Mouse (Mus musculus) lung, adult 2 months (tissue): ENCODE measurements at regions not wholly inside any gene's neighbourhood (a gene's known extent, or its start where the extent isn't known, plus 50 kb on each side); places are given as distances from the start of the nearest gene placed in this dataset.

Experiments
- DNase-seq: peaks from one replicate; pipeline ENCODE4 v3.0.0; 2022
- H3K4me1 ChIP-seq: fragments of 200-500 bp; 2 replicates; pipeline ENCODE4 v1.6.1; 2011; ENCODE audit warnings: low read length; ENCODE audit not compliant: control insufficient read depth, insufficient read depth
- H3K4me3 ChIP-seq: fragments of 200-500 bp; replicated peaks from 2 replicates; pipeline ENCODE3; 2011; ENCODE audit warnings: low read depth, mild to moderate bottlenecking, control low read depth, low read length; ENCODE audit errors: extremely low read depth
- CTCF ChIP-seq: fragments of 200-500 bp; IDR thresholded peaks from 2 replicates; pipeline ENCODE4 v1.5.1; 2011; ENCODE audit warnings: mild to moderate bottlenecking, low read length, control low read depth; ENCODE audit not compliant: insufficient read depth
- POLR2A ChIP-seq: fragments of 200-500 bp; IDR thresholded peaks from 2 replicates; pipeline ENCODE4 v1.6.1; 2011; ENCODE audit warnings: low read depth, mild to moderate bottlenecking, control low read depth, low read length, borderline replicate concordance; ENCODE audit errors: extremely low read depth
- WGBS: fragments of 180-500 bp; shearing (Covaris S2); methylation state at CpG from one replicate; pipeline ENCODE4 v1.1.7; 2018; 5-methylcytosine and 5-hydroxymethylcytosine counted together

GRCm38 (mm10) chr12:95054887-95055286 lies 637.1 kb upstream of the Flrt2 start:
- WGBS, result 80% methylated on average over 3 of the region's 3 CpGs
- TF ChIP-seq CTCF, result no peak
- TF ChIP-seq POLR2A, result no peak
- H3K4me3 ChIP-seq, result no peak overlapping the region
- no peak for DNase-seq
- no peaks in the 10 kb centered on the region for H3K4me1 ChIP-seq

GRCm38 (mm10) chr12:95056926-95057325 lies 635.1 kb upstream of the Flrt2 start:
- Histone ChIP-seq H3K4me1 (no peaks in the 10 kb centered on the region), H3K4me3 (no peak overlapping the region)
- TF ChIP-seq CTCF (no peak), POLR2A (no peak)
- no peak for DNase-seq
- 80% methylated on average over 7 of the region's 7 CpGs for WGBS

- whole genome bisulfite sequencing, result 76% methylated on average over 2 of the region's 2 CpGs
- no peak for TF ChIP-seq CTCF
- no peak for TF ChIP-seq POLR2A
- DNase-seq, result no peak
- no peak overlapping the region for H3K4me3 ChIP-seq
- no peaks in the 10 kb centered on the region for H3K4me1 ChIP-seq
These were observed 632.6 kb upstream of the Flrt2 start for GRCm38 (mm10) chr12:95059396-95059795.

GRCm38 (mm10) chr12:95072307-95072706 lies 619.7 kb upstream of the Flrt2 start:
- TF ChIP-seq POLR2A, result no peak
- no peak for TF ChIP-seq CTCF
- H3K4me1 ChIP-seq, result no peaks in the 10 kb centered on the region
- no peak overlapping the region for H3K4me3 ChIP-seq
- 82% methylated on average over 2 of the region's 2 CpGs for WGBS
- DNase-seq, result no peak

GRCm38 (mm10) chr12:95119223-95119952 lies 572.6 kb upstream of the Flrt2 start:
- WGBS, result 79% methylated on average over 3 of the region's 3 CpGs

GRCm38 (mm10) chr12:95132804-95133203 lies 559.2 kb upstream of the Flrt2 start:
- no peak for TF ChIP-seq POLR2A
- TF ChIP-seq CTCF, result no peak
- H3K4me1 ChIP-seq, result no peaks in the 10 kb centered on the region
- H3K4me3 ChIP-seq, result no peak overlapping the region
- WGBS, result 72% methylated on average over 1 of the region's 1 CpGs
- DNase-seq, result no peak

More at GRCm38 (mm10) chr12:95119223-95119952, 572.6 kb upstream of the Flrt2 start:
- no peak for DNase-seq
- Histone ChIP-seq H3K4me1 (no peaks in the 10 kb centered on the region), H3K4me3 (no peak overlapping the region)
- TF ChIP-seq CTCF (no peak), POLR2A (no peak)

GRCm38 (mm10) chr12:95133482-95133881 lies 558.5 kb upstream of the Flrt2 start:
- TF ChIP-seq CTCF, result no peak
- no peak for TF ChIP-seq POLR2A
- no peak for DNase-seq
- H3K4me3 ChIP-seq, result no peak overlapping the region
- 67% methylated on average over 4 of the region's 4 CpGs for WGBS
- no peaks in the 10 kb centered on the region for H3K4me1 ChIP-seq

- no peak for DNase-seq
- TF ChIP-seq CTCF, result no peak
- Histone ChIP-seq H3K4me1 (no peaks in the 10 kb centered on the region), H3K4me3 (no peak overlapping the region)
- WGBS, result 64% methylated on average over 2 of the region's 2 CpGs
These were observed 553.9 kb upstream of the Flrt2 start for GRCm38 (mm10) chr12:95138167-95138566.

- WGBS, result 49% methylated on average over 2 of the region's 2 CpGs
These were observed 521.0 kb upstream of the Flrt2 start for GRCm38 (mm10) chr12:95171051-95171450.

GRCm38 (mm10) chr12:95173810-95174402 lies 518.1 kb upstream of the Flrt2 start:
- TF ChIP-seq POLR2A (no peak), CTCF (no peak)
- Histone ChIP-seq H3K4me3 (no peak overlapping the region), H3K4me1 (no peaks in the 10 kb centered on the region)
- 80% methylated on average over 1 of the region's 1 CpGs for WGBS
- DNase-seq, result no peak

More at GRCm38 (mm10) chr12:95171051-95171450, 521.0 kb upstream of the Flrt2 start:
- Histone ChIP-seq H3K4me3 (no peak overlapping the region), H3K4me1 (no peaks in the 10 kb centered on the region)
- DNase-seq, result no peak
- no peak for TF ChIP-seq POLR2A
- no peak for TF ChIP-seq CTCF
